Mouse (Mus musculus): Measurements from ENCODE around the gene Mat2a. TPM values are rescaled to one million over a fixed set of nuclear protein-coding genes. Genes with fewer than 3 reads are reported as not detected.

The Mat2a gene
- total RNA-seq, 1 experiment: 407 TPM

DNA sequence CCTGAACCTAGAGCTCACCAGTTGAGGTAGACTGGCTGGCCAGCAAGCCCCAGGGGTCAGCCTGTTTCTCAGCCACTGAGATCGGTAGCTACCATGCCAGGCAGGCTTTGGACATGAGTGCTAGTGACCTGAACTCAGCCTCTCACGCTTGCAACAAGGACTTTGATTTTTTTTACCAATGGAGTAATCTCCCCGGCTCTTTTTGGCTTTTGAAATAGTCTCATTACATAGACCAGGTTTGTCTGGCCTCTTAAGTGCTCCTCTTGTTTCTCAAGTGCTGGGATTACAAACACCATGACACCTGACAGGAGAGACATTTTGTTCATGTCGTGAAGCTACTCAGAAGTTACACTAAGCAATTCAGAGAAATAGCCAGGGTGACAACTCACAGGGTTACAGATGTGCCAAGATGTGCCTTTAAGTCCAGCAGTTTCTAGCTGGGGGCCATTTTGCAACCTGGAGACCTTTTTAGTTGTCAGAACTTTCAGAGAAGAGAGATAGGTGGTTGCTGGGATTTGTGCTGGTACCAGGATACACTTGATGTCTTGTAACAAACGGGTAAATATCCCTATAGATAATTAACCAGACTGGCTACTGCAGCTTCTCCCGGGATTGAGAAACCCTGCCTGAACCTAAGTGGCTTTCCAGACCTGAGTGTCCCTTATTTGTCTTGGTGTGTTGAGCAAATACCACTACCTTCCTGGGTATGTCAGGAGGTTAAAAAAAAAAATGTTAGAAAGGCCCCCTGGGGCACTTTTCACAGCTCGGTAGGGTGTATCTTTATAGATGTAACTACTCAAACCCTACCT, 23.2 kb downstream of the Mat2a start:
- H3K4me3 ChIP-seq (ENCODE audit: insufficient read depth in 1 of 2, low read depth in 1 of 2, low read length in 2 of 2, poor library complexity in 1 of 2, severe bottlenecking in 1 of 2): no peak overlapping the region
- in situ Hi-C loops (cut with MboI; ENCODE audit: low sequenced_read_pairs in 2 of 2, unreplicated experiment in 2 of 2): loop anchor here (25.0 kb wide), 1 partner anchor 421 kb away; no protein-coding TSS in a partner anchor
- no peaks in the 10 kb centered on the region for H3K9me3 ChIP-seq (ENCODE audit: control insufficient read depth, insufficient read depth, low read depth, low read length)
- no peak overlapping the region for H3K27ac ChIP-seq (ENCODE audit: insufficient read depth, low read depth, low read length, poor library complexity, severe bottlenecking)
- H3K9ac ChIP-seq (ENCODE audit: insufficient read depth, low read depth, low read length, poor library complexity, severe bottlenecking): no peak overlapping the region
- DNase-seq (ENCODE audit: low read depth, low spot score): no peak
- TF ChIP-seq ZNF384 (IDR thresholded peaks at IDR 0.05; ENCODE audit: low read depth, low read length) (no peak), CHD2 (IDR thresholded peaks at IDR 0.05; ENCODE audit: low read depth, low read length) (no peak), HCFC1 (IDR thresholded peaks at IDR 0.05; ENCODE audit: borderline replicate concordance, insufficient read depth, low read length) (no peak), MAFK (IDR thresholded peaks at IDR 0.05; ENCODE audit: insufficient read depth, low read depth, low read length) (no peak), ZC3H11A (IDR thresholded peaks at IDR 0.05; ENCODE audit: borderline replicate concordance, low read depth, low read length) (no peak)
- peaks cover 2% of the 10 kb centered on the region; the same call in 1 of the 2 replicates for H3K36me3 ChIP-seq (ENCODE audit: control insufficient read depth, insufficient read depth, low read length, poor library complexity, severe bottlenecking)
- H3K4me1 ChIP-seq (ENCODE audit: control insufficient read depth in 2 of 2, insufficient read depth in 2 of 2, low read length in 2 of 2, poor library complexity in 1 of 2): no peaks in the 10 kb centered on the region

DNA sequence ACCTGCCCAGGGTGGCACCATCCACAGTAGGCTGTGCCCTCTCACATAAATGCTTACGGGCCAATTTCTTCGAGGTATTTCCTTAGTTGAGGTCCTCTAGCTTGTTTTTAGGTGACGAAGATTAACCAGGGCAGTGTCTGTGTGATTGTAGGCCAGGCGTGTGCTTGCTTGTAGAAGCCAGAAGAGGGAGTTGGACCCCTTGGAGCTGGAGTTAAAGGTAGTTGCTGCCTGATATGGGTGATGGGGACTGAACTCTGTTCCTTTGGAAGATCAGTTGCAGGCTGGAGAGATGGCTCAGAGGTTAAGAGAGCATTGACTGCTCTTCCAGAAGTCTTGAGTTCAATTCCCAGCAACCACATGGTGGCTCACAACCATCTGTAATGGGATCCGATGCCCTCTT, 24.2 kb downstream of the Mat2a start:
- Histone ChIP-seq H3K36me3 (ENCODE audit: control insufficient read depth, insufficient read depth, low read length, poor library complexity, severe bottlenecking) (peaks cover 2% of the 10 kb centered on the region; the same call in 1 of the 2 replicates), H3K9ac (ENCODE audit: insufficient read depth, low read depth, low read length, poor library complexity, severe bottlenecking) (no peak overlapping the region), H3K9me3 (ENCODE audit: control insufficient read depth, insufficient read depth, low read depth, low read length) (no peaks in the 10 kb centered on the region), H3K4me1 (ENCODE audit: control insufficient read depth in 2 of 2, insufficient read depth in 2 of 2, low read length in 2 of 2, poor library complexity in 1 of 2) (no peaks in the 10 kb centered on the region), H3K27ac (ENCODE audit: insufficient read depth, low read depth, low read length, poor library complexity, severe bottlenecking) (no peak overlapping the region), H3K4me3 (ENCODE audit: insufficient read depth in 1 of 2, low read depth in 1 of 2, low read length in 2 of 2, poor library complexity in 1 of 2, severe bottlenecking in 1 of 2) (no peak overlapping the region)
- TF ChIP-seq ZNF384 (IDR thresholded peaks at IDR 0.05; ENCODE audit: low read depth, low read length) (no peak), MAFK (IDR thresholded peaks at IDR 0.05; ENCODE audit: insufficient read depth, low read depth, low read length) (no peak), HCFC1 (IDR thresholded peaks at IDR 0.05; ENCODE audit: borderline replicate concordance, insufficient read depth, low read length) (no peak), ZC3H11A (IDR thresholded peaks at IDR 0.05; ENCODE audit: borderline replicate concordance, low read depth, low read length) (no peak), CHD2 (IDR thresholded peaks at IDR 0.05; ENCODE audit: low read depth, low read length) (no peak)
- in situ Hi-C loops (cut with MboI; ENCODE audit: low sequenced_read_pairs in 2 of 2, unreplicated experiment in 2 of 2): loop anchor here (25.0 kb wide), 1 partner anchor 422 kb away; no protein-coding TSS in a partner anchor
- DNase-seq (ENCODE audit: low read depth, low spot score): no peak

DNA sequence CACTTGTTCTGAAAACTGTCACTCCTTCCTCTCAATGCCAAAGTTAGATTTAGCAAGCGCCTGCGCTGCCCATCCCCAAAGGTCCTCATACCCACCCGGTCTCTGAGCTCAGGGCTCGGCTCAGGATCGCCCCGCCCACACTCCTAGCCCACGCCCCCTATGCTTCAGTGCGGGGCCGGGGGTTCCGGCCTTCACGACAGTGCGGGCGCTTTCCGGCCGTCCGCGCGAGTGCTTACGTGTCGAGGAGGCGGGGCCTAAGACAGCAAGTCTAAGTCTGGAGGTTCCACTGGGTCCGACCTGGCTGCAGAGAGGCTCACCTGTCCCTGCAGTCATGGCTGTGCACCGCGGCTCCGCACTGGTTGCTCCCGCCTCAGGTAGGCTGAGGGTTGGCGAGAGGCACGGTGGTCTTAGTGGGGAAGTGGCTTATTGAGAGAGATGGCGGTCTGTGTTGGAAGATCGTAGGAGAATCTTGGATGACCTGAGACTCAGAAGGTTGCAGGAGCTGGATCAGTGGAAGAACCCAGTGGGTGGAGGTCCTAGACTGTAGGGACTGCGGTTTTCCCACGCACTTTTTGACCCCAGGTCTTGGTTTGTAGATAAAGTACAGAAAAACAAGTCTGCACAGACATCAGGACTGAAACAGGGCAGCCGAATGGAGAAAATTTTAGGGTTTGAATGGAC, 25.1 kb downstream of the Mat2a start, which contains the start of gene Ggcx:
Gene Ggcx, plus strand, starts transcription at position 233 of the 681 bp plus-strand sequence.
- no peaks in the 10 kb centered on the region for H3K4me1 ChIP-seq (ENCODE audit: control insufficient read depth in 2 of 2, insufficient read depth in 2 of 2, low read length in 2 of 2, poor library complexity in 1 of 2)
- in situ Hi-C loops (cut with MboI; ENCODE audit: low sequenced_read_pairs in 2 of 2, unreplicated experiment in 2 of 2): loop anchor here (25.0 kb wide), 1 partner anchor 423 kb away; no protein-coding TSS in a partner anchor
- peaks cover 2% of the 10 kb centered on the region; the same call in 1 of the 2 replicates for H3K36me3 ChIP-seq (ENCODE audit: control insufficient read depth, insufficient read depth, low read length, poor library complexity, severe bottlenecking)
- H3K9me3 ChIP-seq (ENCODE audit: control insufficient read depth, insufficient read depth, low read depth, low read length): no peaks in the 10 kb centered on the region
- H3K9ac ChIP-seq (ENCODE audit: insufficient read depth, low read depth, low read length, poor library complexity, severe bottlenecking): peak within 1 kb of the TSS; percentile 92
- peak; percentile 15; the same call in 1 of the 2 replicates for TF ChIP-seq HCFC1 (IDR thresholded peaks at IDR 0.05; ENCODE audit: borderline replicate concordance, insufficient read depth, low read length)
- no peak for TF ChIP-seq CHD2 (IDR thresholded peaks at IDR 0.05; ENCODE audit: low read depth, low read length)
- DNase-seq (ENCODE audit: low read depth, low spot score): peak; percentile 95
- H3K27ac ChIP-seq (ENCODE audit: insufficient read depth, low read depth, low read length, poor library complexity, severe bottlenecking): no peak within 1 kb of the TSS
- peak within 1 kb of the TSS; percentile 94 to 95 for H3K4me3 ChIP-seq (ENCODE audit: insufficient read depth in 1 of 2, low read depth in 1 of 2, low read length in 2 of 2, poor library complexity in 1 of 2, severe bottlenecking in 1 of 2)

DNA sequence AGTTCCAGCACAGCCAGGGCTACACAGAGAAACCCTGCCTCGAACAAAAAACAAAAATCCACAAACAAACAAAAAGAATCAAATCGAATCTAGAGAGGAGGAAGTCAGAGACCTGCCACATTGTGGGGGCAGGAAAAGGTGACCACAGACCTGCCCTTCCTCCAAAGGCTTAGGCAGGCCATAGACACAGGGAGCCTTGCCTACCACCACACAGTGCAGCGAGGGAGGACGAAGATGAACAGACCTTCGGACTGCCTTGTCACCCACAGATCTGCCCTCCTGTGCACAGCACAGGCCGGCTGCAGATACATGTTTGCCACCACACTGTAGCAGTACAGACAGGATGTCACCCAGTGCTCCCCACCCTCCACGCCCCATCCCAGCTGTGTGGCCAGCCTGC, 28.8 kb downstream of the Mat2a start:
- TF ChIP-seq ZC3H11A (IDR thresholded peaks at IDR 0.05; ENCODE audit: borderline replicate concordance, low read depth, low read length) (no peak), CHD2 (IDR thresholded peaks at IDR 0.05; ENCODE audit: low read depth, low read length) (no peak), HCFC1 (IDR thresholded peaks at IDR 0.05; ENCODE audit: borderline replicate concordance, insufficient read depth, low read length) (no peak), MAFK (IDR thresholded peaks at IDR 0.05; ENCODE audit: insufficient read depth, low read depth, low read length) (no peak), ZNF384 (IDR thresholded peaks at IDR 0.05; ENCODE audit: low read depth, low read length) (no peak)
- Histone ChIP-seq H3K4me1 (ENCODE audit: control insufficient read depth in 2 of 2, insufficient read depth in 2 of 2, low read length in 2 of 2, poor library complexity in 1 of 2) (no peaks in the 10 kb centered on the region), H3K36me3 (ENCODE audit: control insufficient read depth, insufficient read depth, low read length, poor library complexity, severe bottlenecking) (no peaks in the 10 kb centered on the region), H3K27ac (ENCODE audit: insufficient read depth, low read depth, low read length, poor library complexity, severe bottlenecking) (no peak overlapping the region), H3K9me3 (ENCODE audit: control insufficient read depth, insufficient read depth, low read depth, low read length) (no peaks in the 10 kb centered on the region), H3K9ac (ENCODE audit: insufficient read depth, low read depth, low read length, poor library complexity, severe bottlenecking) (no peak overlapping the region), H3K4me3 (ENCODE audit: insufficient read depth in 1 of 2, low read depth in 1 of 2, low read length in 2 of 2, poor library complexity in 1 of 2, severe bottlenecking in 1 of 2) (no peak overlapping the region)
- in situ Hi-C loops (cut with MboI; ENCODE audit: low sequenced_read_pairs in 2 of 2, unreplicated experiment in 2 of 2): loop anchor here (25.0 kb wide), 1 partner anchor 427 kb away; no protein-coding TSS in a partner anchor
- DNase-seq (ENCODE audit: low read depth, low spot score): no peak
